Mouse (Mus musculus): ENCODE measurements around the gene Ccdc148.

GRCm38 (mm10) chr2:58842443-58842842 lies 318.0 kb downstream of the Ccdc148 start:
- TF ChIP-seq GATA1 (IDR thresholded peaks at IDR 0.05; ENCODE audit: borderline replicate concordance, low read length) = no peak
- no peak for TF ChIP-seq FLI1 (IDR thresholded peaks at IDR 0.05; ENCODE audit: low read length)
